Mouse (Mus musculus) kidney, embryonic 14.5 days (tissue): Measurements from ENCODE around the gene Setd7. TPM values are rescaled to one million over a fixed set of nuclear protein-coding genes. Genes with fewer than 3 reads are reported as not detected.

Experiments
- ATAC-seq: fragments of 200-750 bp; cut with Nextera tagmentation; 2 replicates; pipeline ENCODE4 v1.8.0; 2017; ENCODE audit warnings: moderate number of reproducible peaks, mild to moderate bottlenecking, moderate TSS enrichment, moderate library complexity; ENCODE audit not compliant: low FRiP score, low TSS enrichment
- H3K27ac ChIP-seq: fragments of 300-500 bp; sonication (generic); 2 replicates; pipeline ENCODE4 v1.5.1; 2014; ENCODE audit warnings: low read depth, mild to moderate bottlenecking, low read length, moderate library complexity, mixed read lengths
- H3K27me3 ChIP-seq: fragments of 300-500 bp; sonication (generic); 2 replicates; pipeline ENCODE4 v1.6.1; 2014; ENCODE audit warnings: mild to moderate bottlenecking, low read length; ENCODE audit not compliant: control insufficient read depth, insufficient read depth
- H3K36me3 ChIP-seq: fragments of 300-500 bp; sonication (generic); 2 replicates; pipeline ENCODE4 v1.6.1; 2014; ENCODE audit warnings: low read length, mixed read lengths; ENCODE audit not compliant: control insufficient read depth, insufficient read depth
- H3K4me1 ChIP-seq: fragments of 300-500 bp; sonication (generic); 2 replicates; pipeline ENCODE4 v1.6.1; 2014; ENCODE audit warnings: low read length, mixed read lengths; ENCODE audit not compliant: control insufficient read depth, insufficient read depth
- H3K4me2 ChIP-seq: fragments of 300-500 bp; sonication (generic); replicated peaks from 2 replicates; pipeline ENCODE4 v1.6.1; 2014; ENCODE audit warnings: low read depth, mild to moderate bottlenecking, low read length
- H3K4me3 ChIP-seq: fragments of 300-500 bp; sonication (generic); 2 replicates; pipeline ENCODE4 v1.5.1; 2014; ENCODE audit warnings: mild to moderate bottlenecking, low read length
- H3K9ac ChIP-seq: fragments of 300-500 bp; sonication (generic); 2 replicates; pipeline ENCODE4 v1.6.1; 2014; ENCODE audit warnings: low read depth, mild to moderate bottlenecking, low read length, moderate library complexity
- H3K9me3 ChIP-seq: fragments of 300-500 bp; sonication (generic); 2 replicates; pipeline ENCODE4 v1.6.1; 2016; ENCODE audit warnings: low read length; ENCODE audit not compliant: control insufficient read depth
- WGBS: fragments of 180-500 bp; shearing (Covaris S2); extraction: QIAGEN DNeasy Blood & Tissue Kit; methylation state at CpG from one replicate; pipeline ENCODE4 v1.1.7; 2014; 5-methylcytosine and 5-hydroxymethylcytosine counted together
- polyA plus RNA-seq: library from polyadenylated mRNA; unstranded; fragments of >200 nt; fragmentation: Nextera tagmentation; extraction: Ambion mirVana; gene quantifications from 2 replicates; pipeline ENCODE4 v1.2.1, GENCODE M21; 2014

Gene Setd7
- 4.3 and 4.7 TPM in 2 replicates for polyA plus RNA-seq

- Histone ChIP-seq H3K4me1 (peaks cover 10% of the 10 kb centered on the region), H3K27ac (peak within 1 kb of the TSS; percentile 89), H3K4me2 (peak within 1 kb of the TSS; percentile 82), H3K36me3 (no peaks in the 10 kb centered on the region), H3K9me3 (no peaks in the 10 kb centered on the region), H3K4me3 (peak within 1 kb of the TSS; percentile 75), H3K9ac (peak within 1 kb of the TSS; percentile 88), H3K27me3 (no peaks in the 10 kb centered on the region)
- peak; percentile 86 for ATAC-seq
- under 1% methylated on average over 47 of the region's 48 CpGs for WGBS
These were observed at the start of gene Setd7 for GRCm38 (mm10) chr3:51560511-51561108. Gene Setd7, minus strand, starts transcription at chr3:51560879.

GRCm38 (mm10) chr3:51604489-51604888, 43.8 kb upstream of the Setd7 start:
- H3K27me3 ChIP-seq, result no peaks in the 10 kb centered on the region
- no peaks in the 10 kb centered on the region for H3K36me3 ChIP-seq
- 76% methylated on average over 3 of the region's 3 CpGs for WGBS
- H3K4me3 ChIP-seq, result no peak overlapping the region
- H3K4me1 ChIP-seq, result no peaks in the 10 kb centered on the region
- no peak for ATAC-seq
- no peak overlapping the region for H3K27ac ChIP-seq
- H3K9ac ChIP-seq, result no peak overlapping the region
- H3K9me3 ChIP-seq, result no peaks in the 10 kb centered on the region
- no peak overlapping the region for H3K4me2 ChIP-seq

DNA sequence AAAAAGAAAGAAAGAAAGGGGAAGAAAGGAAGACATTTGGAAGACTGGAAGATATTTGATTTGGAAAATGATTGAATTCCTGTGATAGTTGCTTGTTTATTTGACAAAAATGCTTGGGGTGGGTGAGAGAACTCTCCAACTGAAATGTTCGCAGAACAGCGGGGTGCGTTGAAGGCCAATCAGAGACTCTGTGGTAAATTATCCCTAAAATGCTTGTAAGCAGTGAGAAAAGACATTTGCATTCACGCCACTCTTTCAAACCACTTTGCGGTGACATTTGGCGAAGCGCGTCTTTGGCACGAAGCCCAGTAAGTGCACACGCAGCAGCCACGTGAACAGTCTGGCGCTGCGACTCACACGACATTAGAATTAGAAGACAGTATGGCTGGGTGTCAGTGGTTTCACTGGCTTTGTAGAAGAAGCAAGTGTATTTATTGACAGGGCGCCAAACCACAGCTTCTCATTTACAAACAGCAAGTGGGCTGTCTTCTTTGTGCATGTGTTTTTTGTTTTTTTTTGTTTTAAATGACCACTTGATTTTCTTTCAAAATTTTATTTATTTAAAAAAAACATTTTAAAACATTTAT, 43.1 kb upstream of the Setd7 start:
- 85% methylated on average over 15 of the region's 15 CpGs for WGBS
- H3K36me3 ChIP-seq, result no peaks in the 10 kb centered on the region
- ATAC-seq, result no peak
- H3K4me3 ChIP-seq, result no peak overlapping the region
- no peaks in the 10 kb centered on the region for H3K9me3 ChIP-seq
- H3K27me3 ChIP-seq, result no peaks in the 10 kb centered on the region
- no peak overlapping the region for H3K9ac ChIP-seq
- H3K4me2 ChIP-seq, result no peak overlapping the region
- no peak overlapping the region for H3K27ac ChIP-seq
- H3K4me1 ChIP-seq, result no peaks in the 10 kb centered on the region

GRCm38 (mm10) chr3:51601461-51601860, 40.8 kb upstream of the Setd7 start:
- no peaks in the 10 kb centered on the region for H3K4me1 ChIP-seq
- no peak for ATAC-seq
- no peaks in the 10 kb centered on the region for H3K27me3 ChIP-seq
- H3K27ac ChIP-seq, result no peak overlapping the region
- 80% methylated on average over 2 of the region's 2 CpGs for WGBS
- no peaks in the 10 kb centered on the region for H3K9me3 ChIP-seq
- no peak overlapping the region for H3K9ac ChIP-seq
- H3K4me2 ChIP-seq, result no peak overlapping the region
- H3K4me3 ChIP-seq, result no peak overlapping the region
- no peaks in the 10 kb centered on the region for H3K36me3 ChIP-seq

GRCm38 (mm10) chr3:51600728-51601127, 40.0 kb upstream of the Setd7 start:
- H3K9ac ChIP-seq, result no peak overlapping the region
- no peaks in the 10 kb centered on the region for H3K4me1 ChIP-seq
- H3K36me3 ChIP-seq, result no peaks in the 10 kb centered on the region
- no peak for ATAC-seq
- H3K4me3 ChIP-seq, result no peak overlapping the region
- WGBS, result 89% methylated on average over 4 of the region's 4 CpGs
- no peak overlapping the region for H3K4me2 ChIP-seq
- H3K9me3 ChIP-seq, result no peaks in the 10 kb centered on the region
- no peaks in the 10 kb centered on the region for H3K27me3 ChIP-seq
- no peak overlapping the region for H3K27ac ChIP-seq

DNA sequence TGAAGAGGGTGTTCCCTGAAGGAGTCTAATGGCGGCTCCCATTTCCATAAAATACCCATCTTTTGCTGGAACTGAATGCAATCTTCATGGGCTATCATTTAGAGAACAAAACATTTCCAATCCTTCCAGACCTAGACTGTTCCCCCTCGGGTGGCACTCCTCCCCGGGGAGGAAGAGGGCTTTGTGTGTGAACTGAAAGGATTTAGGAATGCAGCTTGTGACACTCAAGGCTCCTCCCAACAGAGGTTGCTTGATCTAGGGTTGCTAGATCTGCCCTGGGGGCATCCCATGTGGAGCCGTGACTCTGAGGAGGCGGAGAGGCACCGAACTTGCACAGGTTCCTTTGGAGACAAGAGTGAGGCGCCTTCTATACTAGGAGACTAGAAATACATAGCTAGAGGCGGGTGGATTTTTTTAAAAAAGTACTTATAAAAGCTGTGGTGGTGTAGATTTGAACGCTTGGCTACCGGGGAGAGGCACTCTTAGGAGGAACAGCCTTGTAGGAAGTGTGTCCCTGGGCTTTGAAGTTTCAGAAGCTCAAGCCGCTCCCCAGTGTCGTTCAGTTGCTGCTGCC, 38.5 kb upstream of the Setd7 start:
- H3K9me3 ChIP-seq, result no peaks in the 10 kb centered on the region
- WGBS, result 77% methylated on average over 12 of the region's 12 CpGs

DNA sequence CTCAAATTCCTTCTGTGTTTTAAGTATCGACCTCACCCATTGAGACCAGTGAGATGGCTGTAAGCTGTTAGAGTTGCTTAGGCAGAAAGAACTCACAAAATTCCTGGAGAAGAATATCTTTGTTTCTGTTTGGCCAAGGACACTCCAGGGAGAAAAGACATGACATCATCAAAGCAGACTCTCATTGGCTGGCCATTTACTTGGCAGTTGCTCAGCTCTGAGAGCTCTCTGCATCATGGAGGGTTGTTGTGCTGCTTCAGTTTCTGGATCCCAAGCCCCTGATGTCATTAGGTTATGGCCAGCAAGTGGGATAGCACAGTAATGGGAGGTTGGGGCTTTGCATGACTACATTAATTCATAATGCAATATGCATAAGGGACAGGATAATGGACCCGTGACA, 35.9 kb upstream of the Setd7 start:
- no peaks in the 10 kb centered on the region for H3K4me1 ChIP-seq
- no peak overlapping the region for H3K4me3 ChIP-seq
- WGBS, result 87% methylated on average over 2 of the region's 2 CpGs
- no peaks in the 10 kb centered on the region for H3K9me3 ChIP-seq
- H3K4me2 ChIP-seq, result no peak overlapping the region
- no peak overlapping the region for H3K9ac ChIP-seq
- H3K27ac ChIP-seq, result no peak overlapping the region
- no peaks in the 10 kb centered on the region for H3K36me3 ChIP-seq
- no peaks in the 10 kb centered on the region for H3K27me3 ChIP-seq
- no peak for ATAC-seq

More for the DNA sequence above, 38.5 kb upstream of the Setd7 start:
- H3K4me3 ChIP-seq, result no peak overlapping the region
- no peak overlapping the region for H3K27ac ChIP-seq
- H3K36me3 ChIP-seq, result no peaks in the 10 kb centered on the region
- H3K4me2 ChIP-seq, result no peak overlapping the region
- no peak for ATAC-seq
- H3K9ac ChIP-seq, result no peak overlapping the region
- H3K27me3 ChIP-seq, result no peaks in the 10 kb centered on the region
- no peaks in the 10 kb centered on the region for H3K4me1 ChIP-seq

- Histone ChIP-seq H3K4me1 (no peaks in the 10 kb centered on the region), H3K9ac (no peak overlapping the region), H3K27me3 (no peaks in the 10 kb centered on the region), H3K36me3 (no peaks in the 10 kb centered on the region), H3K4me3 (no peak overlapping the region), H3K4me2 (no peak overlapping the region), H3K9me3 (no peaks in the 10 kb centered on the region), H3K27ac (no peak overlapping the region)
- no peak for ATAC-seq
- WGBS, result 83% methylated on average over 1 of the region's 1 CpGs
These were observed 32.8 kb upstream of the Setd7 start for GRCm38 (mm10) chr3:51593506-51593905.

GRCm38 (mm10) chr3:51591591-51591990, 30.9 kb upstream of the Setd7 start:
- Histone ChIP-seq H3K9me3 (no peaks in the 10 kb centered on the region), H3K4me3 (no peak overlapping the region), H3K4me2 (no peak overlapping the region), H3K27me3 (no peaks in the 10 kb centered on the region), H3K27ac (no peak overlapping the region), H3K9ac (no peak overlapping the region), H3K4me1 (no peaks in the 10 kb centered on the region), H3K36me3 (no peaks in the 10 kb centered on the region)
- no peak for ATAC-seq
- 89% methylated on average over 6 of the region's 6 CpGs for WGBS
